Mouse (Mus musculus): ENCODE results near the gene Ltb.

DNA sequence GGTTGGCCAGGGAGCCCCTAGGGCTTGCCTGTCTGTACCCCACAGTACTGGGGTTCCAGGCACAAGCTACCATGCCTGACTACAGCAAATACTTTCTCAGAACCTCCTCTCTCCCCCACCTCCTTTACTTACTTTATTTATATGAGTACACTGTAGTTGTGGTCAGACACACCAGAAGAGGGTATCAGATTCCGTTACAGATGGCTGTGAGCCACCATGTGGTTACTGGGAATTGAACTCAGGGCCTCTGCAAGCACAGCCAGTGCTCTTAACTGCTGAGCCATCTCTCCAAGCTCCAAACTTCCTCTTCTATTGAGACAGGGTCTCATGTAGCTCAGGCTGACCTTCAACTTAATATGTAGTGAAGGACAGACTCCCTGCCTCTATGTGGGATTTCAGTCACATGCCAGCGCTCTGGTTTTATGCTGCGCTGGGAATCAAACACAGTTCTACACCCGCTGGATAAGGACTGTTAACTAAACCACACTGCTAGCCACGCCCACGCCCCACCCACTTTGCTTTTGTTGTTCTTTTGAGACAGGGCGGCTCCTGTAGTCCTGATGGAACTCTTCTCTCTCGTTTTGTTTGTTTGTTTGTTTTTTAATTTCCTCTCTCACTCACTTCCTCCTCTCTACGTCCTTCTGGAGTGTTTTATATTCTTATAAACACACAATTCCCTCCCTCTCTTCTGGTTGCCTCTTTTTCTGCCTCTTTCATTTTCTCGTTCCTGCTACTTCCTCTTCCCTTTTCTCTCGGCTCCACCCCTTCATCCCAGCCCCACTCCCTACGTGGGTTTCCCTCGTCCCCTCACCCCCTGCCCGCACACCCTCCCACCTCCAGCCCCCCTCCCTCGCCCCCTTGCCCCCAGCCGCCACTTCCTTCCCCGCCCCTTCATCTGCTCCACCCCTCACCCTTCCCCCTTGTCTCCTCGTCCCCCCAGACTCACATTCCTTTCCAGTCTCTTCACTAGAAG is 8.3 kb upstream of the Ltb start:
- TF ChIP-seq CTCF (IDR thresholded peaks at IDR 0.05; ENCODE audit: borderline replicate concordance, insufficient read depth, low read length) (no peak), POLR2A (IDR thresholded peaks at IDR 0.05; ENCODE audit: low read depth, low read length) (peak; percentile 30; the same call in 1 of the 2 replicates)

Measured in embryonic fibroblast, embryonic 13.5 days (primary cell).